Mouse (Mus musculus): ENCODE measurements around the gene Thap11.
A peak's percentile ranks its signal among the peaks of the same experiment; 100 is the strongest.
"Not testable (repeated sequence)": the region's sequence is repeated elsewhere in the genome, so short reads cannot be mapped to it uniquely, and the experiment has no call there.

The Thap11 gene

DNA sequence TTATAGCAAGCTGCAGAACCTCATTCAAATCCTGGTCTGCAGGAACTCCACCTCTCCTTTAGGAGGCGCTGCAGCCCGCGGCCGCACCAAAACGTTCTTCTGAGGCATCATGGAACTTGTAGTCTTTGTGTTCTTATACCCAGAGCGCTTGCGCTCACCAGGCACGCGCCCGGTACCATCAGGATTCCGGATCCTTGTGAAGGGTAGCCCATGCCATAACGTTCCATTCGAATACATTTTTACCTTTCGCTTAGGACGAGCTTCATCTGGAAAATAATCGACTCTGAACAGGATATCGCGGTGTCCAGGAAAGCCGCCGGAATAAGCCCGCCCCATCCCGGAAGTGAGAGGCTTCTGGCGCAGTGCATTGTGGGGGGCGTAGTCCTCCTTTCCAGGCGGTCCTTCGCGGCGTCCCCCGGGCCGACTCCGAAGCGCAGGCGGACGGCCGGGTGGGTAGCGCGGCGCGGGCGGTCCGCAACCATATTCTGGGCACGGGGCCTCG is at the start of gene Thap11:
Gene Thap11 (plus strand): TSS at position 418 of the 502 bp plus-strand sequence.
- peak; percentile 89 for DNase-seq (ENCODE audit: low spot score)

DNA sequence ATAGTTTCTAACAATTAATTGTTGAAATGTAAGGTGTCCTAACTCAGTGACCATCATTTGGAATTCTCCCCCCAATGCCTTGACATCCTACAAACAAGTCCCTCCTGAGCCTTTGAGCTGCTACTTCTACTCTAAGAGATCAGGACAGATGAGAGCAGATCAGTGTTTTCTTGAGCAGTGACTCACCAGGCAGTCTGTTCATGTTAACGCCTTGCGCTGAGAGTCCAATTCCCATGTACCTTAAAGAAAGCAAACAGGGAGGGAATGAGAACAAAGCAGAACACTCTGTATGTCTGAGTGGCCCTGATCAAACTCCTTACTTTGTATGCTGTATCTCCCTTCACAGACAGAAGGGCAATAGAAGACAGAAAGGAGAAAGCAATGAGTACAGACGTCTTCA is 49.6 kb upstream of the Thap11 start:
- no peak for DNase-seq (ENCODE audit: low spot score)

DNA sequence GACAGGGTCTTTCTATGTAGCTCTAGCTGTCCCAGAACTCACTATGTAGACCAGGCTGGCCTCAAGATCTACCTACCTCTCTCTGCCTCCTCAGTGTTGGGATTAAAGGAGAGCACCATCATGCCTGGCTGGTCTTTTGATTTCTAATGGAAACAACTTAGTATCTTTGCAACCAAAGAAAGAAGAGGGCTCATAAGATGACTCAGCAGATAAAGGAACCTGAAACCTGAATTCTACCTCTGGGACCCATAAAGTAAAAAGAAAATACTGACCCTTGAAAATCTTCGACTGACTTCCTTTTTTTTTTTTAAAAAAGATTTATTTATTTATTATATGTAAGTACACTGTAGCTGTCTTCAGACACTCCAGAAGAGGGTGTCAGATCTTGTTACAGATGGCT is 49.0 kb upstream of the Thap11 start:
- DNase-seq (ENCODE audit: low spot score): no peak

DNA sequence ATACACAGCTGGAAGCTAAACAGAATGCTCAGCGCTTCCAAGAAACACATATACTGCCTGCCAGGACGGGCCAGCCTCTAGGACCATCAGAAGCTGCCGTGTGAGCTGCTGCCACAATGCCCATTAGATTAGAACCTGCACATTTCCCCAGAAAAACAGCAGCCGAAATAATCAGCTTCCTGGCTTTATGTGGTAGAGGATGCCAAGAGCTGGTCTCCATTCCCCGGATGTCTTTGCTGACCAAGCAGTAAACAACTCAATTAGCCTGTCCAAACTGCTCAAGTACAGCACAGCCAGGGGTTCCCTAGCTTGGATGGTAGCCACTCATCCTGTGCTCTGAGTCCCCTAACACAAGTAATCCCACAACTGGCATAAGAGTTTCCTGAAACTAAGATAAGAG is 47.2 kb upstream of the Thap11 start:
- no peak for DNase-seq (ENCODE audit: low spot score)

- no peak for DNase-seq (ENCODE audit: low spot score)
These were observed 46.5 kb upstream of the Thap11 start for GRCm38 (mm10) chr8:105808480-105808879.

DNA sequence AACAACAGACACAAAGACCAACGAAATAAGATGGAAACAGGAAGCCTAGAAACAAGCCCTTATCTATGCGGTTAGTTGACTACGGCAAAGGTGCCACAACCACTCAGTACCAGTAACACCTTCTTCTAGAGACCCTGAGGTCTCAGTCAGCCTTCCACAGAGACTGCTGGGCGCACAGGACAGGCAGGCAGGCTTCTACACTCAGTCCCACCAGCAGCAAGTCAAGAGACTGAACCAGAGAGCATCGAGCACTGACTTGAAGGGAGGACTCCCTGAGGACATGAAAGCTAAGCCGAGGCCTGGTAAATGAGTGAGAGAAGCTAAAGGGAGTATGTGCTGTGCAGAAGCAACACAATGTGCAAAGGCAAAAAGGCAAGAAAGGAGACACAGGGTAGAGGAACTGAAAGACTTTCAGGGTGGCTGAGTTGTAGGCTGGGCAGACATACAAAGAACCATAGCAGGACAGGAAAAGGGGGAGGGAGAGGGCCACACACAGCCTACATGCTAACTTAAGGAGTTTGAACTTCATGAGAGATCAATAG is 44.6 kb upstream of the Thap11 start:
- no peak for DNase-seq (ENCODE audit: low spot score)

DNA sequence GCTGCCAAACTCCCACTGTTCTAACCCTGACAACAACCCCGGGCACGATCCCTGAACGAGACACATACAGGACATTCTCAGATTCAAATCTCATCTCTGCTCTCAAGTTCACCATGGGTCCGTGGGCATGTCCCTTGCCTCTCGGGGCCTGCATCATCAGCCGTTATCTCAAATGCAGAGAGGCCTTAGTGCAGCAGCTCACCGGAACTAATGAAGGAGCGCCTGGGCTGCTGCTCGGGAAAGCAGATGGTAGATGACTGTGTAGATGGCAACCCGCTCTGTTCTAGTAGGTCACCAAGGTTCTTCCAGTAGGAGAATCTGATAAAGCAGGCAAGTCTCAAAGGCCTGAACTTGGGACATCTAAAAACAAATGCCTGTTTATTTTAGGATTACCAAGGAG is 43.9 kb upstream of the Thap11 start:
- no peak for DNase-seq (ENCODE audit: low spot score)

DNA sequence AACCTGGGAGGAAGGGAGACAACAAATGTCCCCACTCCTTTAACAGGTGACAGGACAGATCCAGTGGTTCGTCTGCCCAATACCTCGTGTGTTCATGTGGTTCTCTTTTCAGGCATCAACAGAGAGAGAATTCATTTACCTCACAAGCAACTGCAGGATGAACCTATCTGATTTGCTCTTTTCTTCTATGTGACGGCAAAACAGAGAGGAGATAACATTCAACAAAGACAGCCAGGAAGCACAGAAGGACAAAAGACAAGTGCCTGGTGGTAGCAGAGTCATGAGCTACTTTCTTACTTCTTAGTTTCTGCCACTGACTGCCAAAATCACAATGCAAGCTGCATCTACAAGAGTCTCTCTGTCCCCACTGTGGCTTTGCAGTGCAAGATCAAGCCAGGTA is 43.4 kb upstream of the Thap11 start:
- no peak for DNase-seq (ENCODE audit: low spot score)

DNA sequence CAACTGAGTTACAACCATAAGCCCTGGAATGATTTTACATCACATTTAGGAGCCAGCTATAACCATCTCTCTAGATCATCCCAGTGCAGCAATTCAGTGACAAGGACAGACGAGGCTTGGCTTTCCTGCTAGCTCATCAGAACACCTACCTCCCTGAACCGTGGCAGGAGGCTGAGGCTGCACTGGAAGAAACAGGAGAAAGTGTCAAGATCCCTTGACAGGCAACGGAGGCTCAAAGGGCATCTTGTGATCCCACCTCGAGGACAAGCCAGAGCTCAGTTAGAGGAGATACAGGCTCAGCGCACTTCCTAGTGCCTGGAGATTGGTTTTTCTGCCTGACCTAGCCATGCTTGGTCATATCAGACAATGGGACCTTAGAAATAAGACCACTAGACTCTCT is 42.4 kb upstream of the Thap11 start:
- DNase-seq (ENCODE audit: low spot score): no peak

GRCm38 (mm10) chr8:105813241-105813640 is 41.7 kb upstream of the Thap11 start:
- DNase-seq (ENCODE audit: low spot score): no peak

DNA sequence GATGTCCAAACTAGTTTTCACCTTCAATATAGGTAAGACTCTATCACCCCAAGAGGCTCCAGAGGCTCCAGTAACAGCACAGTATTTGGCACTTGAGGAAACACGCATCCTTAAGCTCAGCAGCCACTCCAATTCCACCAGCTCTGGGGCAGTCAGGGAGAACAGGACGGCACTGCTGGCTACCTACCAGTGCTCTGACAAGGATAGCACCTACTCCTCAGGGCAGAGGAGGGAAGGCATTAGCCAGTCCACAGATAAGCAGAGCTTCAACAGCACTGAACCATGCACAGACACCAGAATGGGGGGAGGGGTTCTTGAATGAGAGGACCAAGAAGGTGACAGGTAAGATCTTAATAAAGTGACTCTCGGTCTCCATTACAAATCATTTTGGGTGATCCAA is 35.3 kb upstream of the Thap11 start:
- DNase-seq (ENCODE audit: low spot score): no peak

- DNase-seq (ENCODE audit: low spot score): no peak
These were observed 34.0 kb upstream of the Thap11 start for GRCm38 (mm10) chr8:105820925-105821324.

DNA sequence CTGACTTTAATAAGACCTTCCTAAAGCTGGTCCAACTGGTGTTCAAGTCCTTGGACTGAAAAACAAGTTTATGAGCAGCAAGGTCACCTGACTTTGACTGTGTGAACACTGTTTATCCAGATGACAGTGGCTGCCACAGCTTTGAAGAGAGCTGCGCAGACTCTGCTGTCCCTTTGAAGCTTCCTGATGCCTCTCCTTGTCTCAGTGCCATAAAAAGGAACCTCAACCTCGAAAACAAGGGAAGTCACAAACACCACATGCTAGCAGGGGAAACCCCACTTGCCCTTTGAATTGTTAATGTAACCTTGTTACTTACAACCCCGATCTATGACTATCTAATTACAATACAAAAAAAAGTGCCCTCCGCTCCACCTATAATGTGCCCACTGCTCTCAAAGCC is 29.4 kb upstream of the Thap11 start:
- no peak for DNase-seq (ENCODE audit: low spot score)

DNA sequence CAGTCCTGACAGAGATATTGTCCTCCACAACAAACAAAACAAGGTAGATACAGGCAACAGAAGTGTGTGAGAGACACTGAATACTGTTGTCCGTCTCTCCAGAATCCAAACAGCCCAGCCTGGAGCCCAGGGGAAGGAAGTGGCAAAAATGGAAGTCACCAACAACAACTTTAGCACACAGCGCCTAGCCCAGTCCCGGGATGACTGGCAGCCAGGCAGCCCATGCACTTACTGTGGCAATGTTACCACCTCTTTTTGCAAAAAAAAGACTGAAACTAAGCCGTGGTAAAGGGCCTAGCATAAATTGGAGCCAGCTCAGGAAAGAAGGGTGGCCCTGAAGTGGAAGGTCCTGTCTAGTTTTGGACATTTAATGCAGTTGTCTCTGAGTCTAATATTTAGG is 28.6 kb upstream of the Thap11 start:
- no peak for DNase-seq (ENCODE audit: low spot score)

GRCm38 (mm10) chr8:105826861-105827848 is 27.8 kb upstream of the Thap11 start, which contains the start of the genes Ranbp10 and Tsnaxip1:
TSS of gene Ranbp10 (minus strand) at chr8:105827350.
TSS of gene Tsnaxip1 (plus strand) at chr8:105827731.
- peak; percentile 99 for DNase-seq (ENCODE audit: low spot score)

GRCm38 (mm10) chr8:105833740-105834139 is 21.2 kb upstream of the Thap11 start:
- DNase-seq (ENCODE audit: low spot score): not testable (repeated sequence)

- no peak for DNase-seq (ENCODE audit: low spot score)
These were observed 19.6 kb upstream of the Thap11 start for GRCm38 (mm10) chr8:105835318-105835717.

DNA sequence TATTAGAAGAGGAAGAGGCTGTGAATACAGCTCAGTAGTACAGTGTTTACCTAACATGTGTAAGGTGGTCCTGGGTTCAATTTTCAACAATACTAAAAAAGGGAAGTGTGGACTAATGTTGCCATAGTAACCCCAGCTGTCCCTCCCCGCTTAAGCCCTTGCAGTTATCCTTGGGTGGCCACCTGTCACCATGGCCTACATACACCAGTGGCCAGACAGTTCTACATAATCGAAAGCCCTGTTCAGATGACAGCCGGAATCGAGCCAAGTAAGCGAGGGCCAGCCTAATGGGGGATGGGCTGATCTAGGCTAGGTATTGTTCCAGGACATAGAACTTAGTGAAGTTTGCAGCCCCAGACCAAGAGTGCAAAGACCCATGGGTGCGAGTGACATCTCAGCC is 17.9 kb upstream of the Thap11 start:
- no peak for DNase-seq (ENCODE audit: low spot score)

GRCm38 (mm10) chr8:105839209-105839608 is 15.7 kb upstream of the Thap11 start:
- DNase-seq (ENCODE audit: low spot score): no peak

GRCm38 (mm10) chr8:105846678-105847077 is 8.3 kb upstream of the Thap11 start:
- no peak for DNase-seq (ENCODE audit: low spot score)

- no peak for DNase-seq (ENCODE audit: low spot score)
These were observed 4.9 kb upstream of the Thap11 start for GRCm38 (mm10) chr8:105850014-105850413.

- no peak for DNase-seq (ENCODE audit: low spot score)
These were observed 4.3 kb upstream of the Thap11 start for GRCm38 (mm10) chr8:105850611-105851010.

- DNase-seq (ENCODE audit: low spot score): no peak
These were observed 3.2 kb upstream of the Thap11 start for GRCm38 (mm10) chr8:105851651-105852143.
